Mouse (Mus musculus): ENCODE results near the gene Batf. TPM values are rescaled to one million over a fixed set of nuclear protein-coding genes. Genes with fewer than 3 reads are reported as not detected.

Batf gene
- polyA plus RNA-seq, 1 experiment from 2014 or later = 4.0 TPM

GRCm38 (mm10) chr12:85729022-85729944 is 42.8 kb downstream of the Batf start:
- Histone ChIP-seq H3K36me3 (no peaks in the 10 kb centered on the region), H3K9me3 (replicated peaks) (peaks cover 5% of the 10 kb centered on the region; the same call in 1 of the 2 replicates), H3K27me3 (replicated peaks) (no peaks in the 10 kb centered on the region), H3K4me1 (replicated peaks) (peaks cover 15% of the 10 kb centered on the region), H3K9ac (no peak overlapping the region), H3K27ac (ENCODE audit: poor library complexity, severe bottlenecking) (no peak overlapping the region), H3K4me3 (no peak overlapping the region), H3K4me2 (no peak overlapping the region)
- 35% methylated on average over 17 of the region's 17 CpGs for WGBS
- no peak; the same call in 1 of the 2 replicates for ATAC-seq (ENCODE audit: insufficient number of reproducible peaks, low FRiP score)

- H3K36me3 ChIP-seq = no peaks in the 10 kb centered on the region
- no peak overlapping the region for H3K9ac ChIP-seq
- WGBS = 45% methylated on average over 6 of the region's 6 CpGs
- no peak for ATAC-seq (ENCODE audit: insufficient number of reproducible peaks, low FRiP score)
- peaks cover 14% of the 10 kb centered on the region for H3K4me1 ChIP-seq (replicated peaks)
- no peak overlapping the region for H3K4me2 ChIP-seq
- H3K27me3 ChIP-seq (replicated peaks) = no peaks in the 10 kb centered on the region
- H3K27ac ChIP-seq (ENCODE audit: poor library complexity, severe bottlenecking) = no peak overlapping the region
- no peak overlapping the region for H3K4me3 ChIP-seq
- H3K9me3 ChIP-seq (replicated peaks) = peaks cover 5% of the 10 kb centered on the region; the same call in 1 of the 2 replicates
These were observed 43.4 kb downstream of the Batf start for GRCm38 (mm10) chr12:85729945-85730290.

GRCm38 (mm10) chr12:85736203-85736602 is 49.7 kb downstream of the Batf start:
- WGBS = 61% methylated on average over 2 of the region's 2 CpGs
- H3K9me3 ChIP-seq (replicated peaks) = peaks cover 5% of the 10 kb centered on the region; the same call in 1 of the 2 replicates
- ATAC-seq (ENCODE audit: insufficient number of reproducible peaks, low FRiP score) = no peak

GRCm38 (mm10) chr12:85736960-85737359 is 50.5 kb downstream of the Batf start:
- Histone ChIP-seq H3K27me3 (replicated peaks) (no peaks in the 10 kb centered on the region), H3K9me3 (replicated peaks) (peaks cover 5% of the 10 kb centered on the region; the same call in 1 of the 2 replicates), H3K27ac (ENCODE audit: poor library complexity, severe bottlenecking) (no peak overlapping the region), H3K4me2 (no peak overlapping the region), H3K36me3 (no peaks in the 10 kb centered on the region), H3K9ac (no peak overlapping the region), H3K4me3 (no peak overlapping the region), H3K4me1 (replicated peaks) (peaks cover 3% of the 10 kb centered on the region)
- WGBS = 79% methylated on average over 3 of the region's 3 CpGs
- ATAC-seq (ENCODE audit: insufficient number of reproducible peaks, low FRiP score) = no peak

More at GRCm38 (mm10) chr12:85736203-85736602, 49.7 kb downstream of the Batf start:
- H3K27me3 ChIP-seq (replicated peaks) = no peaks in the 10 kb centered on the region
- no peak overlapping the region for H3K4me3 ChIP-seq
- no peak overlapping the region for H3K4me2 ChIP-seq
- H3K9ac ChIP-seq = no peak overlapping the region
- H3K27ac ChIP-seq (ENCODE audit: poor library complexity, severe bottlenecking) = no peak overlapping the region
- no peaks in the 10 kb centered on the region for H3K36me3 ChIP-seq
- H3K4me1 ChIP-seq (replicated peaks) = peaks cover 3% of the 10 kb centered on the region

GRCm38 (mm10) chr12:85745827-85746695 is 59.6 kb downstream of the Batf start, which contains the start of gene Flvcr2:
Gene Flvcr2, plus strand, starts transcription at chr12:85746539.
- peak within 1 kb of the TSS; percentile 37 for H3K27ac ChIP-seq (ENCODE audit: poor library complexity, severe bottlenecking)
- peak within 1 kb of the TSS; percentile 57 for H3K4me3 ChIP-seq
- peak within 1 kb of the TSS; percentile 72 for H3K9ac ChIP-seq
- WGBS = 1% methylated on average over 51 of the region's 51 CpGs
- no peaks in the 10 kb centered on the region for H3K36me3 ChIP-seq
- H3K27me3 ChIP-seq (replicated peaks) = peaks cover 6% of the 10 kb centered on the region
- no peaks in the 10 kb centered on the region for H3K9me3 ChIP-seq (replicated peaks)
- peak within 1 kb of the TSS; percentile 97 for H3K4me2 ChIP-seq
- peaks cover 13% of the 10 kb centered on the region for H3K4me1 ChIP-seq (replicated peaks)
- peak; percentile 90 for ATAC-seq (ENCODE audit: insufficient number of reproducible peaks, low FRiP score)

GRCm38 (mm10) chr12:85746696-85747219 is 60.3 kb downstream of the Batf start:
- 13% methylated on average over 21 of the region's 21 CpGs for WGBS
- Histone ChIP-seq H3K9ac (peak overlapping the region; percentile 72), H3K9me3 (replicated peaks) (no peaks in the 10 kb centered on the region), H3K27me3 (replicated peaks) (peaks cover 6% of the 10 kb centered on the region), H3K27ac (ENCODE audit: poor library complexity, severe bottlenecking) (no peak overlapping the region), H3K36me3 (no peaks in the 10 kb centered on the region), H3K4me2 (peak overlapping the region; percentile 97), H3K4me1 (replicated peaks) (peaks cover 13% of the 10 kb centered on the region), H3K4me3 (peak overlapping the region; percentile 57)
- ATAC-seq (ENCODE audit: insufficient number of reproducible peaks, low FRiP score) = peak; percentile 43

- no peak for ATAC-seq (ENCODE audit: insufficient number of reproducible peaks, low FRiP score)
- H3K9me3 ChIP-seq (replicated peaks) = no peaks in the 10 kb centered on the region
- peaks cover 13% of the 10 kb centered on the region for H3K4me1 ChIP-seq (replicated peaks)
- H3K4me3 ChIP-seq = peak overlapping the region; percentile 57
- H3K27me3 ChIP-seq (replicated peaks) = peaks cover 6% of the 10 kb centered on the region
- WGBS = 76% methylated on average over 10 of the region's 10 CpGs
- H3K9ac ChIP-seq = no peak overlapping the region
- no peak overlapping the region for H3K27ac ChIP-seq (ENCODE audit: poor library complexity, severe bottlenecking)
- H3K4me2 ChIP-seq = peak overlapping the region; percentile 97
- no peaks in the 10 kb centered on the region for H3K36me3 ChIP-seq
These were observed 60.9 kb downstream of the Batf start for GRCm38 (mm10) chr12:85747343-85747742.

- no peak for ATAC-seq (ENCODE audit: insufficient number of reproducible peaks, low FRiP score)
- H3K4me2 ChIP-seq = no peak overlapping the region
- H3K27ac ChIP-seq (ENCODE audit: poor library complexity, severe bottlenecking) = no peak overlapping the region
- no peak overlapping the region for H3K4me3 ChIP-seq
- H3K36me3 ChIP-seq = no peaks in the 10 kb centered on the region
- peaks cover 13% of the 10 kb centered on the region for H3K4me1 ChIP-seq (replicated peaks)
- peaks cover 6% of the 10 kb centered on the region for H3K27me3 ChIP-seq (replicated peaks)
- 81% methylated on average over 9 of the region's 9 CpGs for WGBS
- no peaks in the 10 kb centered on the region for H3K9me3 ChIP-seq (replicated peaks)
- H3K9ac ChIP-seq = no peak overlapping the region
These were observed 63.4 kb downstream of the Batf start for GRCm38 (mm10) chr12:85749861-85750260.

GRCm38 (mm10) chr12:85752116-85752515 is 65.6 kb downstream of the Batf start:
- H3K4me2 ChIP-seq = no peak overlapping the region
- 83% methylated on average over 6 of the region's 6 CpGs for WGBS
- H3K9me3 ChIP-seq (replicated peaks) = no peaks in the 10 kb centered on the region
- H3K4me3 ChIP-seq = no peak overlapping the region
- no peak overlapping the region for H3K9ac ChIP-seq
- ATAC-seq (ENCODE audit: insufficient number of reproducible peaks, low FRiP score) = no peak
- no peaks in the 10 kb centered on the region for H3K36me3 ChIP-seq
- peaks cover 9% of the 10 kb centered on the region for H3K4me1 ChIP-seq (replicated peaks)
- no peak overlapping the region for H3K27ac ChIP-seq (ENCODE audit: poor library complexity, severe bottlenecking)
- peaks cover 5% of the 10 kb centered on the region for H3K27me3 ChIP-seq (replicated peaks)

GRCm38 (mm10) chr12:85753223-85753622 is 66.8 kb downstream of the Batf start:
- Histone ChIP-seq H3K36me3 (no peaks in the 10 kb centered on the region), H3K27me3 (replicated peaks) (no peaks in the 10 kb centered on the region), H3K27ac (ENCODE audit: poor library complexity, severe bottlenecking) (no peak overlapping the region), H3K9me3 (replicated peaks) (no peaks in the 10 kb centered on the region), H3K4me2 (no peak overlapping the region), H3K9ac (no peak overlapping the region), H3K4me1 (replicated peaks) (no peaks in the 10 kb centered on the region), H3K4me3 (no peak overlapping the region)
- ATAC-seq (ENCODE audit: insufficient number of reproducible peaks, low FRiP score) = no peak
- 41% methylated on average over 2 of the region's 2 CpGs for WGBS

Data from heart, embryonic 12.5 days (tissue).